Mouse (Mus musculus) gastrocnemius, postnatal 14 days (tissue): ENCODE data around the gene Dpm3. TPM values are rescaled to one million over a fixed set of nuclear protein-coding genes. Genes with fewer than 3 reads are reported as not detected.
A peak's percentile ranks its signal among the peaks of the same experiment; 100 is the strongest.

ENCODE experiments used
- DNase-seq: peaks from one replicate; pipeline ENCODE4 v3.0.0; 2021; ENCODE audit warnings: mixed read lengths
- intact Hi-C: fragments of 180-260 bp; cut with DNase I; formaldehyde crosslinking; loops from one replicate; pipeline ENCODE4 v1.15.1; 2025; ENCODE audit warnings: low total_unique reads
- microRNA-seq, 2 experiments: library from miRNA; unstranded; fragments of <30 nt; microRNA quantifications; one replicate each; pipeline ENCODE4 v1.2.0; 2021
- total RNA-seq, 2 experiments: library from RNA; stranded (reverse); gene quantifications; 2 replicates each; pipeline ENCODE4 v1.2.3; 2021

Gene Dpm3
- total RNA-seq, 2 experiments from 2014 or later: 32.5 to 37.3 TPM

DNA sequence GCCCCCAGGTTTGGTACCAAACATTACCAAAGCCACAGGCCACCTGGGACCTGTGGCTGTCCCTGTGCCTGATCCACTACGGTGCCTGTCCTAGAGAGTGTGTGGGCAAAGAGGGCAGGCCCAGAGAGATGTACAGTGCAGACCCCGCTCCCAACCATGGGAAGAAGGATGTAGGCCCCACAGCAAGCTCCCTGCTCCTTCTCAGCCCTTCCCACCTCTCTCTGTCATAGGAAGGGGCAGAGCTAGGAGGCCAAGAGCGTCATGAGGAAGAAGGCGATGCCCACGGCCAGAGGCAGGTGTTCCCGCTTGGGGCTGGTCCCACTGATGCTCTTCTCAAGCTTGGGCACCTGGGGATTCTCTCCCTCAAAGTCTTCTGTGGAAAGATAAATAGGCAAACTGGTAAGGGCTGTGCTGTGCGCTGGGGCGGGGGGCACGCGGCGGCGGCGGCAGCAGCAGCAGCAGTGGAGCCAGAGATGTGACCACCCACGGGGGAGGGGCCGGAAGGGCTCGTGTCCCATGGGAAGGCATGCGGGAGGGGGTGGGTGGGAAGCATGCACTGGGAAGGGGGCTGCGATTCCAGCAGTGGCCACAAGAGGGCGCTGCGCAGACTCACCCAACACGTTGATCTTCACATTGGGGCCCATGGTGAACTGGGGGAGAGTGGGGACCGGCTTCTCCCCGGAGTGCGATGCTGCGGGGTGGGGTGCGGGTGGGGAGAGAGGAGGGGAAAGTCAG is 56.2 kb downstream of the Dpm3 start:
- peak; percentile 84 for DNase-seq
- intact Hi-C loops: loop anchor here (5.0 to 10.0 kb wide), 2 partner anchors 42 to 169 kb away; no protein-coding TSS in a partner anchor

DNA sequence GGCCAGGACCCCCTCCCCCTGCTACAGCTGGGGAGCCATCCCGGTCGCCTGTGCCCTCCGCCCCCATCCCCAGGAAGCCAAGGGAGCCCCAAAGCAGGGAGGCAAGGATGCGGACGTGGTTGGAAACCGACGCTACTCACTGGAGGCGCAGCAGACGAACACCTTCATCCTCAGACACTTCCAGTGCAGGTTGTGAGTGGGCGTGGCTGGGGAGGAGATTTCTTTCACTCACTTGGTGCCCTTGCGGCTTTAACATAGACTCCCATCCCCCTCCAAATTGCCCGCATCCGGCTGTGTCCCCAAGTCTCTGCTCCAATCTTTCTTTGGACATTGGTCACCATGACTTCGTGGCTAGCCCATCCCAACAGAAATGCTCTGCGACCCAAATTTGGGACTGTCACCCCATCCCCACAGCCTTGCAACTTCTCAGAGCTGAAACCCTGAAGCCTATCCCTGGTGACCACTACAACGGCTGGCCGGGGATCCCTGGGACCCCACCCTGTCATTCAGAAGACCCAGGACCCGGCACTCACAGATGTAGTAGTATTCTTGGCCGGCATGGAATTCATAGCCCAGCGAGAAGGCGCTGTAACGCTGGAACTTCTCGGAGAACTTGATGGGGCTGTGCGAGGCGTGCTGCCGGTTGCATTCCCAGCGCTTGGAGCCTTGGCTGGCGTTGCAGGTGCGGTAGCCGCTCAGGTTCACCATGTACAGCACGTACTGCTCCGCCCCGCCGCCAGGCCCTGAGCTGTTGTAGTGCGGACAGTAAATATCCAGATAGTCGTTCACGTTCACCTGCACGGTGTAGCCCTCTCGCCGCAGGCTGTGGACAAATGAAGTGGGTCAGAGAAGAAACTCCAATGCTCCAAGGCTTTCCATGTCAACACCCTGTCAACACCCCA is 57.0 kb downstream of the Dpm3 start:
- intact Hi-C loops: loop anchor here (5.0 to 10.0 kb wide), 2 partner anchors 41 to 169 kb away; no protein-coding TSS in a partner anchor
- no peak for DNase-seq

Small RNA genes lying within 50 kb of the gene (microRNA-seq; reads per million reads assigned to microRNA genes)
- gene Mir92b: 7.0 to 37.6 reads per million in 2 experiments

Other genes starting within 250 kb of the Dpm3 start
- 10 to 100 TPM; 10.3 TPM for gene Rusc1, start 166.0 kb upstream of the Dpm3 start, total RNA-seq
- not detected for gene Gm43738, start 158.3 kb upstream of the Dpm3 start, total RNA-seq
- 10 to 100 TPM; 24.7 to 30.7 TPM for gene Fdps, start 157.4 kb upstream of the Dpm3 start, total RNA-seq
- not detected for gene Pklr, start 123.2 kb upstream of the Dpm3 start, total RNA-seq
- under 1 TPM; 0.41 to 0.42 TPM for gene Hcn3, start 99.2 kb upstream of the Dpm3 start, total RNA-seq
- 10 to 100 TPM; 18.2 to 18.6 TPM for gene Clk2, start 94.6 kb upstream of the Dpm3 start, total RNA-seq
- 10 to 100 TPM; 32.1 to 35.6 TPM for gene Scamp3, start 81.9 kb upstream of the Dpm3 start, total RNA-seq
- gene Fam189b, start 76.2 kb upstream of the Dpm3 start, total RNA-seq: 10 to 100 TPM; 10.7 to 12.6 TPM
- 10 to 100 TPM; 19.5 to 20.7 TPM for gene Gba, start 56.4 kb upstream of the Dpm3 start, total RNA-seq
- 10 to 100 TPM; 27.8 to 37.9 TPM for gene Thbs3, start 44.2 kb upstream of the Dpm3 start, total RNA-seq
- gene Mtx1, start 32.3 kb upstream of the Dpm3 start, total RNA-seq: 10 to 100 TPM; 42.4 to 52.2 TPM
- gene Muc1, start 30.3 kb upstream of the Dpm3 start, total RNA-seq: under 1 TPM; 0.21 to 0.22 TPM
- 10 to 100 TPM; 74.0 to 85.6 TPM for gene Krtcap2, start 13.4 kb upstream of the Dpm3 start, total RNA-seq
- under 1 TPM; 0.16 to 0.39 TPM for gene Trim46, start 13.0 kb upstream of the Dpm3 start, total RNA-seq
- 10 to 100 TPM; 14.2 to 14.6 TPM for gene Slc50a1, start 11.2 kb downstream of the Dpm3 start, total RNA-seq
- 10 to 100 TPM; 20.7 to 22.1 TPM for gene Efna1, start 21.8 kb downstream of the Dpm3 start, total RNA-seq
- not detected for gene Efna3, start 63.6 kb downstream of the Dpm3 start, total RNA-seq
- under 1 TPM; 0.42 to 0.80 TPM for gene Efna4, start 78.7 kb downstream of the Dpm3 start, total RNA-seq
- gene Adam15, start 90.6 kb downstream of the Dpm3 start, total RNA-seq: 10 to 100 TPM; 35.0 to 40.1 TPM
- not detected for gene Dcst2, start 102.6 kb downstream of the Dpm3 start, total RNA-seq
- not detected for gene Dcst1, start 105.9 kb downstream of the Dpm3 start, total RNA-seq
- gene Zbtb7b, start 135.4 kb downstream of the Dpm3 start, total RNA-seq: 10 to 100 TPM; 18.4 to 24.0 TPM
- gene Lenep, start 143.4 kb downstream of the Dpm3 start, total RNA-seq: not detected
- 10 to 100 TPM; 30.9 to 33.4 TPM for gene Flad1, start 152.5 kb downstream of the Dpm3 start, total RNA-seq
- gene Cks1b, start 159.0 kb downstream of the Dpm3 start, total RNA-seq: 10 to 100 TPM in 1 of 2 experiments, 1 to 10 TPM in 1; 9.6 to 14.4 TPM
- gene Shc1, start 159.1 kb downstream of the Dpm3 start, total RNA-seq: 10 to 100 TPM; 35.9 to 38.8 TPM
- 10 to 100 TPM; 10.8 to 13.6 TPM for gene Pygo2, start 170.9 kb downstream of the Dpm3 start, total RNA-seq
- gene Pbxip1, start 177.3 kb downstream of the Dpm3 start, total RNA-seq: 100 to 1,000 TPM; 163 to 164 TPM
- 1 to 10 TPM; 4.6 to 6.3 TPM for gene Pmvk, start 195.2 kb downstream of the Dpm3 start, total RNA-seq